Mouse (Mus musculus): ENCODE measurements around the gene Klk8.

GRCm38 (mm10) chr7:43780241-43780640 lies 17.1 kb upstream of the Klk8 start:
- TF ChIP-seq CTCF (IDR thresholded peaks at IDR 0.05; ENCODE audit: low read depth) = no peak
- TF ChIP-seq EP300 (optimal IDR thresholded peaks at IDR 0.05) = peak; percentile 9

Measured in stomach, postnatal 0 days (tissue).